Comparison of ENCODE assay signal across 22 mouse cellular contexts in the genomic region with DNA sequence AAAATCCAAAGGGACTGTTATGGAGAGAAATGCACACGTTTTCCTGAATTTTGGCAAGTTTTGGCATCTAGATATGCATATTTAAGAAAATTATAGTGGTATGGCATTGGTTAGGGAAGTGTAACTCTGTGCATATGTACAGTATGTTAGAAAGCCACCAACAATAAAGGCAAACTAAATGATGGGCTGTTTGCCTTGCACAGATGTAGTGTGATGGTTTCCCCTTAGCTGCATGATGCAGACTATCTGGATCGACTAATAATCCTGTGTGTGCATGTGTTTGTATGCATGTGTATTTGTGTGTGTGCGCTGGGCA.
DNase-seq lines count a peak whose midpoint lies in the region; ATAC-seq lines count a peak whose summit lies in the region.
"Had no signal": no experiment of that assay in that cellular context is flagged by ENCODE, and none has a peak within 500 bp of the region (broad histone marks: within the 10 kb centered on the region; RNA-seq: fewer than 3 reads in every experiment).

No protein-coding gene starts in this region.

- 62% methylated on average over 3 of the region's 3 CpGs for WGBS in limb, embryonic 13.5 days
- WGBS in limb, embryonic 10.5 days, result 90% methylated on average over 3 of the region's 3 CpGs
- 48% methylated on average over 3 of the region's 3 CpGs for WGBS in embryonic facial prominence, embryonic 15.5 days
- 60% methylated on average over 3 of the region's 3 CpGs for WGBS in limb, embryonic 15.5 days

- no peaks in the 10 kb centered on the region for H3K27me3 ChIP-seq in limb, embryonic 13.5 days
- H3K27me3 ChIP-seq in limb, embryonic 10.5 days (ENCODE audit: low read depth, poor library complexity, severe bottlenecking), result no peaks in the 10 kb centered on the region
- H3K27me3 ChIP-seq in embryonic facial prominence, embryonic 15.5 days, result no peaks in the 10 kb centered on the region
- H3K27me3 ChIP-seq in limb, embryonic 15.5 days, result no peaks in the 10 kb centered on the region
- H3K27me3 ChIP-seq: hindbrain, embryonic 13.5 days; intestine, embryonic 15.5 days had no signal

- no peak overlapping the region for H3K27ac ChIP-seq in limb, embryonic 13.5 days
- H3K27ac ChIP-seq in limb, embryonic 10.5 days, result no peak overlapping the region
- H3K27ac ChIP-seq in embryonic facial prominence, embryonic 15.5 days (replicated peaks), result no peak overlapping the region; the same call in 1 of the 2 replicates
- H3K27ac ChIP-seq in limb, embryonic 15.5 days, result no peak overlapping the region
- H3K27ac ChIP-seq: gastrocnemius, adult 2 months; hindbrain, embryonic 10.5 days; hindbrain, embryonic 13.5 days; intestine, embryonic 15.5 days had no signal

- H3K9me3 ChIP-seq in limb, embryonic 13.5 days, result no peaks in the 10 kb centered on the region
- no peaks in the 10 kb centered on the region for H3K9me3 ChIP-seq in limb, embryonic 10.5 days (replicated peaks)
- H3K9me3 ChIP-seq in embryonic facial prominence, embryonic 15.5 days (replicated peaks), result no peaks in the 10 kb centered on the region
- H3K9me3 ChIP-seq in limb, embryonic 15.5 days, result no peaks in the 10 kb centered on the region
- H3K9me3 ChIP-seq: hindbrain, embryonic 10.5 days; hindbrain, embryonic 13.5 days; intestine, embryonic 15.5 days had no signal

- no peak overlapping the region for H3K4me2 ChIP-seq in limb, embryonic 13.5 days (replicated peaks)
- no peak overlapping the region for H3K4me2 ChIP-seq in embryonic facial prominence, embryonic 15.5 days (replicated peaks)
- no peak overlapping the region for H3K4me2 ChIP-seq in limb, embryonic 15.5 days
- H3K4me2 ChIP-seq: heart, embryonic 11.5 days; hindbrain, embryonic 13.5 days; intestine, embryonic 15.5 days had no signal

- peaks cover 39% of the 10 kb centered on the region for H3K36me3 ChIP-seq in limb, embryonic 13.5 days
- peaks cover 45% of the 10 kb centered on the region for H3K36me3 ChIP-seq in limb, embryonic 10.5 days
- H3K36me3 ChIP-seq in embryonic facial prominence, embryonic 15.5 days, result peaks cover 12% of the 10 kb centered on the region
- H3K36me3 ChIP-seq in limb, embryonic 15.5 days, result peaks cover 9% of the 10 kb centered on the region; the same call in 1 of the 2 replicates
- H3K36me3 ChIP-seq: hindbrain, embryonic 13.5 days; intestine, embryonic 15.5 days had no signal

- no peak overlapping the region for H3K9ac ChIP-seq in limb, embryonic 13.5 days
- no peak overlapping the region for H3K9ac ChIP-seq in embryonic facial prominence, embryonic 15.5 days
- H3K9ac ChIP-seq in limb, embryonic 15.5 days, result no peak overlapping the region
- H3K9ac ChIP-seq: forebrain, postnatal 0 days; hindbrain, embryonic 13.5 days; intestine, embryonic 15.5 days had no signal

- no peak overlapping the region for H3K4me3 ChIP-seq in limb, embryonic 13.5 days
- no peak overlapping the region for H3K4me3 ChIP-seq in limb, embryonic 10.5 days
- H3K4me3 ChIP-seq in embryonic facial prominence, embryonic 15.5 days (replicated peaks), result no peak overlapping the region
- no peak overlapping the region for H3K4me3 ChIP-seq in limb, embryonic 15.5 days
- H3K4me3 ChIP-seq: gastrocnemius, adult 2 months; hindbrain, embryonic 10.5 days; hindbrain, embryonic 13.5 days; intestine, embryonic 15.5 days had no signal

- peak; percentile 69 for ATAC-seq in limb, embryonic 13.5 days (ENCODE audit: low FRiP score, low read depth)
- 0 out of 2 replicates have a peak, but pooled peaks have one; percentile 63 for ATAC-seq in embryonic facial prominence, embryonic 15.5 days (ENCODE audit: insufficient number of reproducible peaks, low FRiP score, low TSS enrichment, low read depth)
- ATAC-seq in limb, embryonic 15.5 days (ENCODE audit: insufficient number of reproducible peaks, low FRiP score, low TSS enrichment, low read depth), result peak; percentile 52; the same call in 1 of the 2 replicates
- no peak for ATAC-seq in CD4-positive, CD25-positive, alpha-beta regulatory T cell, adult 4 months
- ATAC-seq: activated CD4-positive, CD25-positive, alpha-beta regulatory T cell, adult 4 months; forebrain, postnatal 0 days; hindbrain, embryonic 16.5 days; intestine, embryonic 15.5 days had no signal

- DNase-seq in limb, embryonic 10.5 days (ENCODE audit: low spot score), result no peak
- DNase-seq in cerebellum, postnatal 25 days, result no peak
- DNase-seq: adrenal gland, adult 8-10 months; adrenal gland, postnatal 36 days; B cell, adult 2 months; cerebellum, adult 18-20 months; cerebellum, adult 9-10 months; forebrain, postnatal 0 days; gastrocnemius, adult 2 months; gastrocnemius, postnatal 14 days; heart, adult 11 months; kidney, adult 11 months had no signal

- peaks cover 11% of the 10 kb centered on the region; the same call in 1 of the 2 replicates for H3K4me1 ChIP-seq in limb, embryonic 13.5 days
- no peaks in the 10 kb centered on the region for H3K4me1 ChIP-seq in limb, embryonic 10.5 days
- peaks cover 3% of the 10 kb centered on the region; the same call in 1 of the 2 replicates for H3K4me1 ChIP-seq in embryonic facial prominence, embryonic 15.5 days
- H3K4me1 ChIP-seq in limb, embryonic 15.5 days, result peaks cover 2% of the 10 kb centered on the region; the same call in 1 of the 2 replicates
- H3K4me1 ChIP-seq: hindbrain, embryonic 10.5 days; hindbrain, embryonic 13.5 days; intestine, embryonic 15.5 days had no signal
